Mouse (Mus musculus): ENCODE measurements around the gene Rfx6.

DNA sequence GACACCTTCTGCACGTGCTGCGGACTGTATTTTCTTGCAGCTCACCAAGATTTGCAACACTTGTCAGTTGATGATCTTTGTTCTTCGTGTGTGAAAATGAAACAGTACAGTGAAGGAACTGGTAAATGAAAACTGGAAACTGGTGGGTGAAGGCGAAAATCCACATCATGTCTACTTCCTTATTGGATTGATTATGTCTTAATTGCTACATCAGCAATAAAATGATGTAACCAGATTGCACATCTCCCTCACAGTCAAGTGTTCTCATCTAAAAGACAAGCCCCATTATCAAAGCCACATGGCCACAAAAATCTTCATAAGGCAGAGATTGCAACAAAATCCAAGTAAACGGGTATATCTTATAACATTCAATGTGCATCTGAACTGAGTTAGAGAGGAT, 83.9 kb downstream of the Rfx6 start:
- TF ChIP-seq CTCF (IDR thresholded peaks at IDR 0.05; ENCODE audit: control insufficient read depth, insufficient read depth, low read length) (no peak), POLR2A (IDR thresholded peaks at IDR 0.05; ENCODE audit: borderline replicate concordance, control insufficient read depth, low read depth, low read length) (no peak)

All from bone marrow, adult 2 months (tissue).